Mouse (Mus musculus) heart, postnatal 0 days (tissue): ENCODE measurements around the gene Reep1.

ENCODE experiments used
- CTCF ChIP-seq: IDR thresholded peaks from 2 replicates; pipeline ENCODE4 v1.5.1; 2016; ENCODE audit warnings: antibody characterized with exemption, control low read depth, low read depth
- EP300 ChIP-seq: IDR thresholded peaks from 2 replicates; pipeline ENCODE4 v1.6.1; 2016; ENCODE audit warnings: antibody characterized with exemption, low read depth

DNA sequence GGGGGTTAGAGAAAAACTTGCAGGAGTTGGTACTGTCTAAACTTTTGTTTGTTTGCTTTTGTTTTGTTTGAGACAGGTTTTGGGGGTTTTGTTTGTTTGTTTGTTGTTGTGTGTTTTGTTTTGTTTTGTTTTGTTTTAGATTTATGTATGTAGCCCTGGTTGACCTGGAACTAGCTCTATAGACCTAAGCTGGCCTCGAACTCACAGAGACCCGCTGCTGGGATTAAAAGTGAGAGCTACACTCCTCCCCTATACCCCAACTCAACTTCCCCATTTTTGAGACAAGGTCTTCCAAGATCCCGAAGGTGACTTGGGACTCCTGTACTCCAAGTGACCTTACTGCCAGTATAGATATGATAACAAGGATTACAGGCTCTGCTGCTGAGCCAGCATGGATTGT lies 116.6 kb downstream of the Reep1 start:
- no peak for TF ChIP-seq CTCF
- TF ChIP-seq EP300, result no peak
